Mouse (Mus musculus) MEL (cell line): ENCODE data around the gene Bahd1. TPM values are rescaled to one million over a fixed set of nuclear protein-coding genes. Genes with fewer than 3 reads are reported as not detected.
A peak's percentile ranks its signal among the peaks of the same experiment; 100 is the strongest.

ENCODE experiments used
- DNase-seq: peaks from one replicate; pipeline ENCODE4 v3.0.0; 2011; ENCODE audit warnings: low read depth, low spot score
- H3K27ac ChIP-seq: 2 replicates; pipeline ENCODE4 v1.5.1; 2012; ENCODE audit warnings: low read depth, mild to moderate bottlenecking, control low read depth, low read length, moderate library complexity; ENCODE audit not compliant: control insufficient read depth
- H3K27me3 ChIP-seq, 2 experiments: fragments of 150-350 bp in 1 of 2; sonication (generic) in 1 of 2; 2 replicates each; pipeline ENCODE4 v1.6.1; 2012; ENCODE audit warnings: low read length in 2 of 2, mild to moderate bottlenecking in 2 of 2, improper control_type of control experiment in 1 of 2, moderate library complexity in 1 of 2; ENCODE audit not compliant: insufficient read depth in 2 of 2, control insufficient read depth in 1 of 2
- H3K36me3 ChIP-seq, 2 experiments: 2 replicates each; pipeline ENCODE4 v1.6.1; 2012 to 2014; ENCODE audit warnings: low read length in 2 of 2, improper control_type of control experiment in 1 of 2, inconsistent platforms in 1 of 2, mild to moderate bottlenecking in 1 of 2; ENCODE audit not compliant: insufficient read depth in 2 of 2, control insufficient read depth in 1 of 2
- H3K4me1 ChIP-seq, 2 experiments: fragments of 150-350 bp in 1 of 2; sonication (generic) in 1 of 2; 2 replicates each; pipeline ENCODE4 v1.6.1; 2012; ENCODE audit warnings: low read length in 2 of 2, improper control_type of control experiment in 1 of 2, mild to moderate bottlenecking in 1 of 2; ENCODE audit not compliant: insufficient read depth in 2 of 2, control insufficient read depth in 1 of 2
- H3K4me3 ChIP-seq, 2 experiments: fragments of 150-350 bp in 1 of 2; sonication (generic) in 1 of 2; 2 replicates each; pipeline ENCODE4 v1.5.1; 2012; ENCODE audit warnings: low read depth in 2 of 2, low read length in 2 of 2, mild to moderate bottlenecking in 2 of 2, moderate library complexity in 2 of 2, control low read depth in 1 of 2, improper control_type of control experiment in 1 of 2; ENCODE audit not compliant: control insufficient read depth in 1 of 2, insufficient read depth in 1 of 2
- H3K79me2 ChIP-seq: 2 replicates; pipeline ENCODE4 v1.6.1; 2012; ENCODE audit warnings: mild to moderate bottlenecking, low read length, moderate library complexity; ENCODE audit not compliant: control insufficient read depth, poor library complexity, insufficient read depth
- H3K9ac ChIP-seq: 2 replicates; pipeline ENCODE4 v1.6.1; 2012; ENCODE audit warnings: low read depth, mild to moderate bottlenecking, control low read depth, low read length, moderate library complexity; ENCODE audit not compliant: control insufficient read depth, poor library complexity, severe bottlenecking
- H3K9me3 ChIP-seq: fragments of 150-350 bp; sonication (generic); replicated peaks from 2 replicates; pipeline ENCODE4 v1.6.1; 2012; ENCODE audit warnings: mild to moderate bottlenecking, low read length, improper control_type of control experiment, moderate library complexity; ENCODE audit not compliant: insufficient read depth
- BHLHE40 ChIP-seq: IDR thresholded peaks from 2 replicates; pipeline ENCODE4 v1.6.1; 2012; ENCODE audit warnings: low read depth, mild to moderate bottlenecking, inconsistent platforms, low read length, improper control_type of control experiment, borderline replicate concordance
- CHD2 ChIP-seq: IDR thresholded peaks from 2 replicates; pipeline ENCODE4 v1.6.1; 2011; ENCODE audit warnings: low read length, improper control_type of control experiment
- CTCF ChIP-seq, 3 experiments: IDR thresholded peaks in 2 of 3; conservative IDR thresholded peaks in 1 of 3; 2 replicates each; pipeline ENCODE4 v1.5.1; 2011 to 2012; ENCODE audit warnings: low read length in 3 of 3, low read depth in 2 of 3, mild to moderate bottlenecking in 2 of 3, improper control_type of control experiment in 1 of 3, inconsistent platforms in 1 of 3, mixed read lengths in 1 of 3, moderate library complexity in 1 of 3; ENCODE audit not compliant: control insufficient read depth in 1 of 3, insufficient read depth in 1 of 3, poor library complexity in 1 of 3, severe bottlenecking in 1 of 3
- E2F4 ChIP-seq: IDR thresholded peaks from 2 replicates; pipeline ENCODE4 v1.6.1; 2011; ENCODE audit warnings: low read depth, low read length, improper control_type of control experiment, borderline replicate concordance
- EP300 ChIP-seq, 2 experiments: IDR thresholded peaks; 2 replicates each; pipeline ENCODE4 v1.6.1; 2011; ENCODE audit warnings: improper control_type of control experiment in 2 of 2, low read length in 2 of 2, low read depth in 1 of 2, mild to moderate bottlenecking in 1 of 2
- GATA1 ChIP-seq: IDR thresholded peaks from 2 replicates; pipeline ENCODE4 v1.6.1; 2011; ENCODE audit warnings: low read depth, low read length, improper control_type of control experiment
- HCFC1 ChIP-seq: IDR thresholded peaks from 2 replicates; pipeline ENCODE4 v1.6.1; 2012; ENCODE audit warnings: low read depth, mild to moderate bottlenecking, inconsistent platforms, low read length, improper control_type of control experiment, moderate library complexity
- JUND ChIP-seq: IDR thresholded peaks from 2 replicates; pipeline ENCODE4 v1.6.1; 2011; ENCODE audit warnings: low read depth, mild to moderate bottlenecking, improper control_type of control experiment, low read length
- KAT2A ChIP-seq: conservative IDR thresholded peaks from 2 replicates; pipeline ENCODE4 v1.6.1; 2012; ENCODE audit warnings: low read depth, low read length, improper control_type of control experiment, inconsistent platforms
- MAFK ChIP-seq: IDR thresholded peaks from 2 replicates; pipeline ENCODE4 v1.6.1; 2011; ENCODE audit warnings: low read depth, mild to moderate bottlenecking, low read length, improper control_type of control experiment, borderline replicate concordance
- MAX ChIP-seq: IDR thresholded peaks from 2 replicates; pipeline ENCODE4 v1.6.1; 2011; ENCODE audit warnings: low read length, improper control_type of control experiment
- MAZ ChIP-seq: IDR thresholded peaks from 2 replicates; pipeline ENCODE4 v1.6.1; 2012; ENCODE audit warnings: low read depth, mild to moderate bottlenecking, inconsistent platforms, low read length, improper control_type of control experiment
- MEF2A ChIP-seq: IDR thresholded peaks from 2 replicates; pipeline ENCODE4 v1.6.1; 2014; ENCODE audit warnings: low read depth, mild to moderate bottlenecking, inconsistent platforms, low read length, improper control_type of control experiment; ENCODE audit not compliant: poor library complexity, insufficient replicate concordance, severe bottlenecking; ENCODE audit errors: extremely low read depth
- MXI1 ChIP-seq: IDR thresholded peaks from 2 replicates; pipeline ENCODE4 v1.6.1; 2011; ENCODE audit warnings: mild to moderate bottlenecking, low read depth, low read length, improper control_type of control experiment
- MYB ChIP-seq: IDR thresholded peaks from 2 replicates; pipeline ENCODE4 v1.6.1; 2011; ENCODE audit warnings: mild to moderate bottlenecking, low read depth, low read length, improper control_type of control experiment
- NELFE ChIP-seq: IDR thresholded peaks from 2 replicates; pipeline ENCODE4 v1.6.1; 2011; ENCODE audit warnings: low read depth, low read length, improper control_type of control experiment
- NRF1 ChIP-seq: IDR thresholded peaks from 2 replicates; pipeline ENCODE4 v1.6.1; 2014; ENCODE audit warnings: low read depth, mild to moderate bottlenecking, inconsistent platforms, low read length, improper control_type of control experiment, moderate library complexity; ENCODE audit not compliant: poor library complexity, insufficient read depth, severe bottlenecking
- POLR2A ChIP-seq, 2 experiments: IDR thresholded peaks; 2 replicates each; pipeline ENCODE4 v1.6.1; 2011 to 2012; ENCODE audit warnings: low read length in 2 of 2, mild to moderate bottlenecking in 2 of 2, control low read depth in 1 of 2, improper control_type of control experiment in 1 of 2, low read depth in 1 of 2, moderate library complexity in 1 of 2; ENCODE audit not compliant: control insufficient read depth in 1 of 2, insufficient read depth in 1 of 2, poor library complexity in 1 of 2
- POLR2AphosphoS2 ChIP-seq: IDR thresholded peaks from 2 replicates; pipeline ENCODE4 v1.6.1; 2011; ENCODE audit warnings: low read length, improper control_type of control experiment
- POLR2AphosphoS5 ChIP-seq: IDR thresholded peaks from 2 replicates; pipeline ENCODE4 v1.6.1; 2012; ENCODE audit warnings: low read depth, borderline replicate concordance, mild to moderate bottlenecking, inconsistent platforms, low read length, moderate library complexity, mixed read lengths
- RCOR1 ChIP-seq: IDR thresholded peaks from 2 replicates; pipeline ENCODE4 v1.6.1; 2012; ENCODE audit warnings: low read depth, mild to moderate bottlenecking, inconsistent platforms, low read length, improper control_type of control experiment
- SMC3 ChIP-seq: IDR thresholded peaks from 2 replicates; pipeline ENCODE4 v1.6.1; 2011; ENCODE audit warnings: low read depth, low read length, improper control_type of control experiment
- TAL1 ChIP-seq: IDR thresholded peaks from 2 replicates; pipeline ENCODE4 v1.6.1; 2012; ENCODE audit warnings: mild to moderate bottlenecking, inconsistent platforms, low read length, moderate library complexity, mixed read lengths
- TBP ChIP-seq: IDR thresholded peaks from 2 replicates; pipeline ENCODE4 v1.8.0; 2011; ENCODE audit warnings: low read depth, low read length, improper control_type of control experiment
- TCF12 ChIP-seq: IDR thresholded peaks from 2 replicates; pipeline ENCODE4 v1.6.1; 2014; ENCODE audit warnings: low read depth, mild to moderate bottlenecking, inconsistent platforms, low read length, improper control_type of control experiment, moderate library complexity
- UBTF ChIP-seq: IDR thresholded peaks from 2 replicates; pipeline ENCODE4 v1.6.1; 2012; ENCODE audit warnings: low read depth, mild to moderate bottlenecking, inconsistent platforms, low read length, improper control_type of control experiment, moderate library complexity, borderline replicate concordance; ENCODE audit not compliant: insufficient read depth
- USF1 ChIP-seq: IDR thresholded peaks from 2 replicates; pipeline ENCODE4 v1.6.1; 2014; ENCODE audit warnings: low read depth, mild to moderate bottlenecking, inconsistent platforms, low read length, improper control_type of control experiment, moderate library complexity
- USF2 ChIP-seq, 2 experiments: IDR thresholded peaks; 2 replicates each; pipeline ENCODE4 v1.6.1; 2011 to 2012; ENCODE audit warnings: improper control_type of control experiment in 2 of 2, low read length in 2 of 2, borderline replicate concordance in 1 of 2, inconsistent platforms in 1 of 2, low read depth in 1 of 2, mild to moderate bottlenecking in 1 of 2; ENCODE audit not compliant: insufficient read depth in 1 of 2
- ZKSCAN1 ChIP-seq: IDR thresholded peaks from 2 replicates; pipeline ENCODE4 v1.6.1; 2012; ENCODE audit warnings: low read depth, mild to moderate bottlenecking, inconsistent platforms, low read length, improper control_type of control experiment, moderate library complexity
- ZNF384 ChIP-seq: IDR thresholded peaks from 2 replicates; pipeline ENCODE4 v1.6.1; 2012; ENCODE audit warnings: low read depth, mild to moderate bottlenecking, inconsistent platforms, low read length, improper control_type of control experiment
- polyA plus RNA-seq, 2 experiments: library from polyadenylated mRNA; stranded (reverse) in 1 of 2; unstranded in 1 of 2; fragments of >175 nt in 1 of 2; fragments of >200 nt in 1 of 2; gene quantifications; 2 replicates each; pipeline versions ENCODE4 v1.2.1 to v1.2.4; 2012; ENCODE audit warnings: low replicate concordance in 2 of 2, low read depth in 1 of 2; ENCODE audit not compliant: insufficient read length in 2 of 2, insufficient read depth in 1 of 2, missing spikeins in 1 of 2
- total RNA-seq: library from RNA; depleted of rRNA; stranded (reverse); fragments of 300-350 nt; gene quantifications from 2 replicates; pipeline ENCODE4 v1.2.3, GENCODE M21; 2012

Bahd1 gene
- total and polyA plus RNA-seq, 3 experiments = 8.0 to 24.7 TPM; not detected in 1

- TF ChIP-seq MAZ (no peak; the same call in 1 of the 2 replicates), MYB (peak; percentile 47; the same call in 1 of the 2 replicates), POLR2A (IDR thresholded peaks at IDR 0.05; ENCODE audit: control insufficient read depth in 1 of 2, insufficient read depth in 1 of 2, low read depth in 1 of 2, low read length in 2 of 2, poor library complexity in 1 of 2) (no peak), POLR2AphosphoS5 (no peak), ZNF384 (no peak), POLR2AphosphoS2 (no peak), TCF12 (peak; percentile 52), HCFC1 (no peak), TAL1 (peak; percentile 6; the same call in 1 of the 2 replicates), USF2 (IDR thresholded peaks at IDR 0.05; ENCODE audit: borderline replicate concordance in 1 of 2, insufficient read depth in 1 of 2, low read depth in 1 of 2, low read length in 2 of 2) (no peak), KAT2A (no peak), GATA1 (peak; percentile 74), NELFE (no peak), BHLHE40 (no peak), NRF1 (no peak), UBTF (no peak), USF1 (no peak), E2F4 (no peak), TBP (0 out of 2 replicates have a peak, but pooled peaks have one; percentile 36), RCOR1 (peak; percentile 47; the same call in 1 of the 2 replicates), JUND (no peak), MAX (no peak)
Measured at GRCm38 (mm10) chr2:118949699-118950098, 49.5 kb downstream of the Bahd1 start (continued).

DNA sequence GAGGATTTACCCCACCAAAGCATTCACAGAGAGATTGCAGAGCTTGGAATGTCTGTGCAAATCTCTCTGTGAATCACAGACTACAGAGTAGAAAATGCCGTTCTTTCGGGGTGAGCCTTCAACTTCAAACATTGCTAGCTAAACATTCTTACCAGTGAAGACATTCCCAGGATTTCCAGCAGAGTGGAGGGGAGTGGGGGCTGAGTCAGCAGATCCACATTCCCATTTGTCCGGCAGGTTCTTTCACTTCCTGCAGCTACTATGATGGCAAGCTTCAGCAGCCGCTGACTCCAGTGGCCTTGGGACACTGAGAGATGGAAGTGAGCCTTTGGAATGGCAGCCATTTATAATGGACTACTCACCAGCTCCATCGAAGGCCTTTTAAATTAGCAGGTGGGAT, 56.3 kb downstream of the Bahd1 start:
- peaks cover 15 to 23% of the 10 kb centered on the region in 2 experiments for H3K4me1 ChIP-seq
- H3K9me3 ChIP-seq = no peaks in the 10 kb centered on the region
- H3K79me2 ChIP-seq = no peaks in the 10 kb centered on the region
- peaks cover 0 to 24% of the 10 kb centered on the region in 2 experiments; a peak in 2 of 4 replicates for H3K36me3 ChIP-seq
- H3K4me3 ChIP-seq = no peak overlapping the region
- no peak overlapping the region for H3K9ac ChIP-seq
- no peak for DNase-seq
- H3K27me3 ChIP-seq = no peaks in the 10 kb centered on the region
- no peak overlapping the region for H3K27ac ChIP-seq
- TF ChIP-seq MXI1 (no peak), CHD2 (no peak), NRF1 (no peak), HCFC1 (no peak), MAFK (no peak), TAL1 (no peak), POLR2AphosphoS2 (no peak), EP300 (IDR thresholded peaks at IDR 0.05; ENCODE audit: low read depth in 1 of 2, low read length in 2 of 2) (no peak), USF1 (no peak), MEF2A (no peak), JUND (no peak), UBTF (no peak), SMC3 (no peak), ZKSCAN1 (no peak), CTCF (IDR thresholded peaks at IDR 0.05 in 2 of 3, conservative IDR thresholded peaks at IDR 0.05 in 1 of 3; ENCODE audit: control insufficient read depth in 1 of 3, insufficient read depth in 1 of 3, low read depth in 2 of 3, low read length in 3 of 3, poor library complexity in 1 of 3, severe bottlenecking in 1 of 3) (no peak)
- TF ChIP-seq, all 39 proteins: peak for 0
